Comparison of ENCODE assay signal across 8 mouse cellular contexts in the genomic region with DNA sequence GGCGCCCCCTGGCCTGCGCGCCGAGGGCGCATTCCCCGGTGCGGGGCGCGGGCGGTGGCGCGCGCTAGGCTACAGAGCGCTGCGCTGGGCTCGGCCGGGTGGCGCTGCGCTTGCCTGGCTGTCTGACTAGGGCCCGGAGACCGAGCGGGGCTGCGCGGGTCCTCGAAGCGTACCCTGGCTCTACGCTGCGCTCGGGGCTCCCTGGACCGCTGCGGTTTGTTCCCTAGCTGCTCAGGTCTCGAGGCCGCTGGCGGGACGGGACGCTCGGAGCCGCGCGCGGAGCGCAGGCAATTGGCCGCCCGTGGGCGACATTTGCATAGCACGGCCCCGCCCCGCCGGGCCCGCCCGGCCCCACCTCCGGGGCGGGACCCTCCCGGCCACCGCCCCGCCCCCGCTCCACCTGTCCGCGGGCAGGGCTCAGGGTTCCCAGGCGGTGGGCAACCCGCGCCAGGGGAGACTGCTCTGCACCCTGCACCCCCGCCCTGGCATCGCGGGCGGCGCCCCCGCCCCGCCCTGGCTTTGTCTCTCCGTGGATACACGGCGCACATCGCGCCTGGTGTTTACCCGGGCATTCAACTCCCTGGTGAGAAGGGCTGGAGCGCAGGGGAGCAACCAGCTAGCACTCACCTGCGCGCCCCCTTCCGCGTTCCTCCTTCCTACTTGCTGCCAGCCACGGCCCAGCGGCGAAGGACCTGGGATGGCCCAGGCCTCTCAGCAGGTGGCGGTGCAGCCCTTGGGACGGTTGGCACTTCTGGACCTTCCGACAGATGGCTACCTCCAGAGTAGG. TPM values are rescaled to one million over a fixed set of nuclear protein-coding genes. Genes with fewer than 3 reads are reported as not detected.
DNase-seq lines count a peak whose midpoint lies in the region; ATAC-seq and TF ChIP-seq lines count a peak whose summit lies in the region.

A gene (minus strand): TSS at position 779 of the 787 bp plus-strand sequence.

- peak; percentile 70 for DNase-seq in 416B (ENCODE audit: low read depth)
- DNase-seq in adrenal gland, postnatal 14 days, result peak; percentile 89
- peak; percentile 93 for DNase-seq in embryonic facial prominence, embryonic 11.5 days (ENCODE audit: low spot score)
- peak; percentile 78 to 86 for DNase-seq in heart, adult 18-20 months
- peak; percentile 90 for DNase-seq in kidney, adult 18-20 months
- DNase-seq in limb, embryonic 14.5 days (ENCODE audit: low spot score), result peak; percentile 88
- peak; percentile 41 to 51 for DNase-seq in spleen, postnatal 14 days (ENCODE audit: low spot score in 2 of 2)

- H3K9me3 ChIP-seq in embryonic facial prominence, embryonic 11.5 days (replicated peaks; ENCODE audit: control insufficient read depth, low read length), result no peaks in the 10 kb centered on the region
- no peaks in the 10 kb centered on the region for H3K9me3 ChIP-seq in limb, embryonic 14.5 days (ENCODE audit: control insufficient read depth, low read length)
- no peaks in the 10 kb centered on the region for H3K9me3 ChIP-seq in midbrain, embryonic 15.5 days

- H3K27ac ChIP-seq in embryonic facial prominence, embryonic 11.5 days (replicated peaks; ENCODE audit: low read depth, low read length), result peak within 1 kb of the TSS; percentile 94
- H3K27ac ChIP-seq in limb, embryonic 14.5 days (replicated peaks; ENCODE audit: low read depth, low read length), result peak within 1 kb of the TSS; percentile 90
- peak within 1 kb of the TSS; percentile 89 for H3K27ac ChIP-seq in midbrain, embryonic 15.5 days

- peak within 1 kb of the TSS; percentile 97 for H3K9ac ChIP-seq in embryonic facial prominence, embryonic 11.5 days (replicated peaks; ENCODE audit: low read length)
- peak within 1 kb of the TSS; percentile 95 for H3K9ac ChIP-seq in limb, embryonic 14.5 days (ENCODE audit: low read depth, low read length, severe bottlenecking)
- peak within 1 kb of the TSS; percentile 85 for H3K9ac ChIP-seq in midbrain, embryonic 15.5 days

- WGBS in embryonic facial prominence, embryonic 11.5 days, result 1% methylated on average over 69 of the region's 86 CpGs
- 3% methylated on average over 30 of the region's 86 CpGs for WGBS in limb, embryonic 14.5 days
- under 1% methylated on average over 81 of the region's 86 CpGs for WGBS in midbrain, embryonic 15.5 days

- TF ChIP-seq POLR2A in limb, embryonic 14.5 days (IDR thresholded peaks at IDR 0.05; ENCODE audit: borderline replicate concordance, extremely low read depth, insufficient read depth, insufficient read length), result peak; percentile 56; the same call in 1 of the 2 replicates

- H3K4me1 ChIP-seq in embryonic facial prominence, embryonic 11.5 days (ENCODE audit: control insufficient read depth, insufficient read depth, low read length), result peaks cover 17% of the 10 kb centered on the region
- peaks cover 51% of the 10 kb centered on the region for H3K4me1 ChIP-seq in limb, embryonic 14.5 days (ENCODE audit: control insufficient read depth, insufficient read depth, low read length)
- peaks cover 54% of the 10 kb centered on the region for H3K4me1 ChIP-seq in midbrain, embryonic 15.5 days

- peak; percentile 64 for ATAC-seq in embryonic facial prominence, embryonic 11.5 days (replicated peaks; ENCODE audit: insufficient number of reproducible peaks, low FRiP score, low TSS enrichment, low read depth)
- ATAC-seq in limb, embryonic 14.5 days (ENCODE audit: low FRiP score, low read depth), result peak; percentile 81
- ATAC-seq in midbrain, embryonic 15.5 days (replicated peaks), result peak; percentile 83

- no peaks in the 10 kb centered on the region for H3K27me3 ChIP-seq in embryonic facial prominence, embryonic 11.5 days (ENCODE audit: control insufficient read depth, insufficient read depth, low read length)
- H3K27me3 ChIP-seq in limb, embryonic 14.5 days (ENCODE audit: control insufficient read depth, insufficient read depth, low read length), result no peaks in the 10 kb centered on the region
- no peaks in the 10 kb centered on the region for H3K27me3 ChIP-seq in midbrain, embryonic 15.5 days (replicated peaks)

- H3K4me3 ChIP-seq in embryonic facial prominence, embryonic 11.5 days (ENCODE audit: low read depth, low read length), result peak within 1 kb of the TSS; percentile 85
- peak within 1 kb of the TSS; percentile 90 for H3K4me3 ChIP-seq in limb, embryonic 14.5 days (replicated peaks; ENCODE audit: low read length)
- H3K4me3 ChIP-seq in midbrain, embryonic 15.5 days, result peak within 1 kb of the TSS; percentile 71

- peaks cover 5% of the 10 kb centered on the region for H3K36me3 ChIP-seq in embryonic facial prominence, embryonic 11.5 days (replicated peaks; ENCODE audit: control insufficient read depth, insufficient read depth, low read depth, low read length)
- peaks cover 14% of the 10 kb centered on the region for H3K36me3 ChIP-seq in limb, embryonic 14.5 days (ENCODE audit: control insufficient read depth, insufficient read depth, low read length)
- H3K36me3 ChIP-seq in midbrain, embryonic 15.5 days (replicated peaks), result no peaks in the 10 kb centered on the region

- H3K4me2 ChIP-seq in embryonic facial prominence, embryonic 11.5 days (ENCODE audit: low read depth, low read length), result peak within 1 kb of the TSS; percentile 96
- peak within 1 kb of the TSS; percentile 87 for H3K4me2 ChIP-seq in limb, embryonic 14.5 days (replicated peaks; ENCODE audit: low read depth, low read length, severe bottlenecking)
- peak within 1 kb of the TSS; percentile 93 for H3K4me2 ChIP-seq in midbrain, embryonic 15.5 days

RNA-seq across cellular contexts. Expression of the gene that starts here (rescaled TPM):
- total RNA-seq in adrenal gland, postnatal 14 days (2021), result 22.8 and 25.9 TPM in 2 replicates
- polyA plus RNA-seq in embryonic facial prominence, embryonic 11.5 days (2014; fragmentation: Nextera tagmentation; extraction: Ambion mirVana), result 17.6 and 17.7 TPM in 2 replicates
- 10 to 100 TPM; 14.7 to 16.5 TPM for total RNA-seq in heart, adult 18-20 months (2021)
- polyA plus RNA-seq in limb, embryonic 14.5 days (2012; rRNA removed), result 228 and 332 TPM in 2 replicates
- polyA plus RNA-seq in limb, embryonic 14.5 days (2014; fragmentation: Nextera tagmentation; extraction: Ambion mirVana), result 48.8 and 55.6 TPM in 2 replicates
- 26.0 and 31.2 TPM in 2 replicates for polyA plus RNA-seq in midbrain, embryonic 15.5 days (2015; fragmentation: Nextera tagmentation; extraction: Ambion mirVana)

Comparison
In these comparisons a context has a peak if more than half of its experiments do, and no peak if none do; other contexts are left out.
1. Peak in every context shown above with its lines: DNase-seq, ATAC-seq, H3K4me3 ChIP-seq and H3K27ac ChIP-seq.